Mouse (Mus musculus) MEL (cell line): ENCODE data around the gene Frmd4a. TPM values are rescaled to one million over a fixed set of nuclear protein-coding genes. Genes with fewer than 3 reads are reported as not detected.

Experiments
- DNase-seq: peaks from one replicate; pipeline ENCODE4 v3.0.0; 2011; ENCODE audit warnings: low read depth, low spot score
- H3K27ac ChIP-seq: 2 replicates; pipeline ENCODE4 v1.5.1; 2012; ENCODE audit warnings: low read depth, mild to moderate bottlenecking, control low read depth, low read length, moderate library complexity; ENCODE audit not compliant: control insufficient read depth
- H3K27me3 ChIP-seq, 2 experiments: fragments of 150-350 bp in 1 of 2; sonication (generic) in 1 of 2; 2 replicates each; pipeline ENCODE4 v1.6.1; 2012; ENCODE audit warnings: low read length in 2 of 2, mild to moderate bottlenecking in 2 of 2, improper control_type of control experiment in 1 of 2, moderate library complexity in 1 of 2; ENCODE audit not compliant: insufficient read depth in 2 of 2, control insufficient read depth in 1 of 2
- H3K36me3 ChIP-seq, 2 experiments: 2 replicates each; pipeline ENCODE4 v1.6.1; 2012 to 2014; ENCODE audit warnings: low read length in 2 of 2, improper control_type of control experiment in 1 of 2, inconsistent platforms in 1 of 2, mild to moderate bottlenecking in 1 of 2; ENCODE audit not compliant: insufficient read depth in 2 of 2, control insufficient read depth in 1 of 2
- H3K4me1 ChIP-seq, 2 experiments: fragments of 150-350 bp in 1 of 2; sonication (generic) in 1 of 2; 2 replicates each; pipeline ENCODE4 v1.6.1; 2012; ENCODE audit warnings: low read length in 2 of 2, improper control_type of control experiment in 1 of 2, mild to moderate bottlenecking in 1 of 2; ENCODE audit not compliant: insufficient read depth in 2 of 2, control insufficient read depth in 1 of 2
- H3K4me3 ChIP-seq, 2 experiments: fragments of 150-350 bp in 1 of 2; sonication (generic) in 1 of 2; 2 replicates each; pipeline ENCODE4 v1.5.1; 2012; ENCODE audit warnings: low read depth in 2 of 2, low read length in 2 of 2, mild to moderate bottlenecking in 2 of 2, moderate library complexity in 2 of 2, control low read depth in 1 of 2, improper control_type of control experiment in 1 of 2; ENCODE audit not compliant: control insufficient read depth in 1 of 2, insufficient read depth in 1 of 2
- H3K79me2 ChIP-seq: 2 replicates; pipeline ENCODE4 v1.6.1; 2012; ENCODE audit warnings: mild to moderate bottlenecking, low read length, moderate library complexity; ENCODE audit not compliant: control insufficient read depth, poor library complexity, insufficient read depth
- H3K9ac ChIP-seq: 2 replicates; pipeline ENCODE4 v1.6.1; 2012; ENCODE audit warnings: low read depth, mild to moderate bottlenecking, control low read depth, low read length, moderate library complexity; ENCODE audit not compliant: control insufficient read depth, poor library complexity, severe bottlenecking
- H3K9me3 ChIP-seq: fragments of 150-350 bp; sonication (generic); replicated peaks from 2 replicates; pipeline ENCODE4 v1.6.1; 2012; ENCODE audit warnings: mild to moderate bottlenecking, low read length, improper control_type of control experiment, moderate library complexity; ENCODE audit not compliant: insufficient read depth
- BHLHE40 ChIP-seq: IDR thresholded peaks from 2 replicates; pipeline ENCODE4 v1.6.1; 2012; ENCODE audit warnings: low read depth, mild to moderate bottlenecking, inconsistent platforms, low read length, improper control_type of control experiment, borderline replicate concordance
- CHD1 ChIP-seq: IDR thresholded peaks from 2 replicates; pipeline ENCODE4 v1.6.1; 2012; ENCODE audit warnings: low read depth, mild to moderate bottlenecking, inconsistent platforms, low read length, improper control_type of control experiment
- CHD2 ChIP-seq: IDR thresholded peaks from 2 replicates; pipeline ENCODE4 v1.6.1; 2011; ENCODE audit warnings: low read length, improper control_type of control experiment
- CTCF ChIP-seq, 3 experiments: IDR thresholded peaks in 2 of 3; conservative IDR thresholded peaks in 1 of 3; 2 replicates each; pipeline ENCODE4 v1.5.1; 2011 to 2012; ENCODE audit warnings: low read length in 3 of 3, low read depth in 2 of 3, mild to moderate bottlenecking in 2 of 3, improper control_type of control experiment in 1 of 3, inconsistent platforms in 1 of 3, mixed read lengths in 1 of 3, moderate library complexity in 1 of 3; ENCODE audit not compliant: control insufficient read depth in 1 of 3, insufficient read depth in 1 of 3, poor library complexity in 1 of 3, severe bottlenecking in 1 of 3
- ELF1 ChIP-seq: IDR thresholded peaks from 2 replicates; pipeline ENCODE4 v1.6.1; 2014; ENCODE audit warnings: low read depth, mild to moderate bottlenecking, inconsistent platforms, low read length, improper control_type of control experiment, moderate library complexity
- GABPA ChIP-seq: IDR thresholded peaks from 2 replicates; pipeline ENCODE4 v1.6.1; 2012; ENCODE audit warnings: low read depth, mild to moderate bottlenecking, inconsistent platforms, low read length, improper control_type of control experiment, moderate library complexity
- JUND ChIP-seq: IDR thresholded peaks from 2 replicates; pipeline ENCODE4 v1.6.1; 2011; ENCODE audit warnings: low read depth, mild to moderate bottlenecking, improper control_type of control experiment, low read length
- MAFK ChIP-seq: IDR thresholded peaks from 2 replicates; pipeline ENCODE4 v1.6.1; 2011; ENCODE audit warnings: low read depth, mild to moderate bottlenecking, low read length, improper control_type of control experiment, borderline replicate concordance
- MAZ ChIP-seq: IDR thresholded peaks from 2 replicates; pipeline ENCODE4 v1.6.1; 2012; ENCODE audit warnings: low read depth, mild to moderate bottlenecking, inconsistent platforms, low read length, improper control_type of control experiment
- MEF2A ChIP-seq: IDR thresholded peaks from 2 replicates; pipeline ENCODE4 v1.6.1; 2014; ENCODE audit warnings: low read depth, mild to moderate bottlenecking, inconsistent platforms, low read length, improper control_type of control experiment; ENCODE audit not compliant: poor library complexity, insufficient replicate concordance, severe bottlenecking; ENCODE audit errors: extremely low read depth
- MXI1 ChIP-seq: IDR thresholded peaks from 2 replicates; pipeline ENCODE4 v1.6.1; 2011; ENCODE audit warnings: mild to moderate bottlenecking, low read depth, low read length, improper control_type of control experiment
- MYB ChIP-seq: IDR thresholded peaks from 2 replicates; pipeline ENCODE4 v1.6.1; 2011; ENCODE audit warnings: mild to moderate bottlenecking, low read depth, low read length, improper control_type of control experiment
- MYC ChIP-seq: IDR thresholded peaks from 2 replicates; pipeline ENCODE4 v1.6.1; 2011; ENCODE audit warnings: low read depth, mild to moderate bottlenecking, low read length, improper control_type of control experiment, moderate library complexity
- NELFE ChIP-seq: IDR thresholded peaks from 2 replicates; pipeline ENCODE4 v1.6.1; 2011; ENCODE audit warnings: low read depth, low read length, improper control_type of control experiment
- POLR2A ChIP-seq, 2 experiments: IDR thresholded peaks; 2 replicates each; pipeline ENCODE4 v1.6.1; 2011 to 2012; ENCODE audit warnings: low read length in 2 of 2, mild to moderate bottlenecking in 2 of 2, control low read depth in 1 of 2, improper control_type of control experiment in 1 of 2, low read depth in 1 of 2, moderate library complexity in 1 of 2; ENCODE audit not compliant: control insufficient read depth in 1 of 2, insufficient read depth in 1 of 2, poor library complexity in 1 of 2
- POLR2AphosphoS5 ChIP-seq: IDR thresholded peaks from 2 replicates; pipeline ENCODE4 v1.6.1; 2012; ENCODE audit warnings: low read depth, borderline replicate concordance, mild to moderate bottlenecking, inconsistent platforms, low read length, moderate library complexity, mixed read lengths
- RAD21 ChIP-seq: IDR thresholded peaks from 2 replicates; pipeline ENCODE4 v1.6.1; 2011; ENCODE audit warnings: mild to moderate bottlenecking, low read depth, low read length, improper control_type of control experiment
- RCOR1 ChIP-seq: IDR thresholded peaks from 2 replicates; pipeline ENCODE4 v1.6.1; 2012; ENCODE audit warnings: low read depth, mild to moderate bottlenecking, inconsistent platforms, low read length, improper control_type of control experiment
- SIN3A ChIP-seq: IDR thresholded peaks from 2 replicates; pipeline ENCODE4 v1.6.1; 2012; ENCODE audit warnings: low read length, improper control_type of control experiment, inconsistent platforms
- SMC3 ChIP-seq: IDR thresholded peaks from 2 replicates; pipeline ENCODE4 v1.6.1; 2011; ENCODE audit warnings: low read depth, low read length, improper control_type of control experiment
- TCF12 ChIP-seq: IDR thresholded peaks from 2 replicates; pipeline ENCODE4 v1.6.1; 2014; ENCODE audit warnings: low read depth, mild to moderate bottlenecking, inconsistent platforms, low read length, improper control_type of control experiment, moderate library complexity
- UBTF ChIP-seq: IDR thresholded peaks from 2 replicates; pipeline ENCODE4 v1.6.1; 2012; ENCODE audit warnings: low read depth, mild to moderate bottlenecking, inconsistent platforms, low read length, improper control_type of control experiment, moderate library complexity, borderline replicate concordance; ENCODE audit not compliant: insufficient read depth
- USF1 ChIP-seq: IDR thresholded peaks from 2 replicates; pipeline ENCODE4 v1.6.1; 2014; ENCODE audit warnings: low read depth, mild to moderate bottlenecking, inconsistent platforms, low read length, improper control_type of control experiment, moderate library complexity
- USF2 ChIP-seq, 2 experiments: IDR thresholded peaks; 2 replicates each; pipeline ENCODE4 v1.6.1; 2011 to 2012; ENCODE audit warnings: improper control_type of control experiment in 2 of 2, low read length in 2 of 2, borderline replicate concordance in 1 of 2, inconsistent platforms in 1 of 2, low read depth in 1 of 2, mild to moderate bottlenecking in 1 of 2; ENCODE audit not compliant: insufficient read depth in 1 of 2
- ZMIZ1 ChIP-seq: IDR thresholded peaks from 2 replicates; pipeline ENCODE4 v1.6.1; 2012; ENCODE audit warnings: low read depth, mild to moderate bottlenecking, inconsistent platforms, low read length, improper control_type of control experiment, moderate library complexity
- ZNF384 ChIP-seq: IDR thresholded peaks from 2 replicates; pipeline ENCODE4 v1.6.1; 2012; ENCODE audit warnings: low read depth, mild to moderate bottlenecking, inconsistent platforms, low read length, improper control_type of control experiment
- polyA plus RNA-seq, 2 experiments: library from polyadenylated mRNA; stranded (reverse) in 1 of 2; unstranded in 1 of 2; fragments of >175 nt in 1 of 2; fragments of >200 nt in 1 of 2; gene quantifications; 2 replicates each; pipeline versions ENCODE4 v1.2.1 to v1.2.4; 2012; ENCODE audit warnings: low replicate concordance in 2 of 2, low read depth in 1 of 2; ENCODE audit not compliant: insufficient read length in 2 of 2, insufficient read depth in 1 of 2, missing spikeins in 1 of 2
- total RNA-seq: library from RNA; depleted of rRNA; stranded (reverse); fragments of 300-350 nt; gene quantifications from 2 replicates; pipeline ENCODE4 v1.2.3, GENCODE M21; 2012

Gene Frmd4a
- total and polyA plus RNA-seq, 3 experiments: 6.4 to 14.4 TPM; not detected in 1

DNA sequence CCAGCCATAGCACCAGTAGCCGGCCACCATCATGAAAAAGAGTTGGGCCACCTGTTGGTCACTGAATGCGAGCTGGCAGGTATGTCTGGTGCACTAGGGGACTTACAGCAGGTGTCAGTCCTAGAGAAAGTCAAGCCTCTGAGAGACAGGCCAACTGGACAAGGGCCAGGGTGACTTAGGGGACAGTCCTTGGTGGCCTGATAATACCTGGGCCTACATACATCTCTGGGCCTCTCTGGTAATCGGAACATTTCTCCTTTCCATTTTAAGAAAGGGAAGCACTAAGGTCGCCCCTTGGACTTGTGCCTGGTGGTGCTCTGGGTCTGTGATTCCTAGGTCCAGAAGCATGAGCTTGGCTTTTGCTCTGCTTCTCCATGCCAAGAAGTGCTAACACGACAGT, 459.1 kb downstream of the Frmd4a start:
- H3K36me3 ChIP-seq: peaks cover 0 to 2% of the 10 kb centered on the region in 2 experiments; a peak in 1 of 4 replicates
- H3K9ac ChIP-seq: no peak overlapping the region
- peaks cover 0 to 3% of the 10 kb centered on the region in 2 experiments; a peak in 1 of 4 replicates for H3K4me1 ChIP-seq
- H3K27ac ChIP-seq: no peak overlapping the region
- TF ChIP-seq MEF2A (no peak), TCF12 (no peak), USF2 (IDR thresholded peaks at IDR 0.05; ENCODE audit: borderline replicate concordance in 1 of 2, insufficient read depth in 1 of 2, low read depth in 1 of 2, low read length in 2 of 2) (no peak), MYC (no peak), BHLHE40 (no peak), CHD1 (no peak), JUND (no peak), RAD21 (no peak), USF1 (no peak), MXI1 (no peak), MAZ (no peak), CHD2 (no peak), UBTF (no peak), ELF1 (no peak), SIN3A (no peak), ZMIZ1 (no peak)
- H3K79me2 ChIP-seq: no peaks in the 10 kb centered on the region
- no peaks in the 10 kb centered on the region for H3K9me3 ChIP-seq
- no peak overlapping the region for H3K4me3 ChIP-seq
- no peak for DNase-seq
- H3K27me3 ChIP-seq: peaks cover 0 to 2% of the 10 kb centered on the region in 2 experiments; a peak in 1 of 4 replicates

DNA sequence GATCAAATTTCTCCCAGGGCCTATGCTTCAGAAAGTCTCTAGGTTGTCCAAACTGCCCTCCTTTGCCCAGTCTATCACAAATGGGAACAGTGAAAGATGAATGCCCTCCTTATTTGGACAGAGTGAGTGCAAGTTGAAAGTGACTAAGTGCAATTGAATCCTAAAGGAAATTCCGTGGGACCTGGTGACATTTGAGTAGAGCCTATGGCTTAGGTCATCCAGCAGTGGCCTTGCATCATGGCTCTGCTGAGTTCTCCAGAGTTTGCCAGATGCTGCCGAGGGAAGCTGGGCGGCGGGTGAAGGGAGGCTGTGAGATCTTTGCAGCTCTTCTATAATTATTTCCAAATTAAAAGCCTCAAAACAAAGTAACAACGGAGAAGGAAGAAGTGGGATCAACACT, 459.8 kb downstream of the Frmd4a start:
- Histone ChIP-seq H3K79me2 (no peaks in the 10 kb centered on the region), H3K9me3 (no peaks in the 10 kb centered on the region), H3K27ac (no peak overlapping the region), H3K27me3 (peaks cover 0 to 2% of the 10 kb centered on the region in 2 experiments; a peak in 2 of 4 replicates), H3K4me3 (no peak overlapping the region), H3K4me1 (peaks cover 0 to 3% of the 10 kb centered on the region in 2 experiments; a peak in 1 of 4 replicates), H3K9ac (no peak overlapping the region), H3K36me3 (peaks cover 0 to 2% of the 10 kb centered on the region in 2 experiments; a peak in 1 of 4 replicates)
- TF ChIP-seq ZMIZ1: no peak
- no peak for TF ChIP-seq BHLHE40
- TF ChIP-seq CHD2: no peak
- TF ChIP-seq RCOR1: no peak
- TF ChIP-seq UBTF: no peak
- no peak for TF ChIP-seq ZNF384
- no peak for TF ChIP-seq CTCF (IDR thresholded peaks at IDR 0.05 in 2 of 3, conservative IDR thresholded peaks at IDR 0.05 in 1 of 3; ENCODE audit: control insufficient read depth in 1 of 3, insufficient read depth in 1 of 3, low read depth in 2 of 3, low read length in 3 of 3, poor library complexity in 1 of 3, severe bottlenecking in 1 of 3)
- no peak for TF ChIP-seq MYB
- no peak for TF ChIP-seq POLR2A (IDR thresholded peaks at IDR 0.05; ENCODE audit: control insufficient read depth in 1 of 2, insufficient read depth in 1 of 2, low read depth in 1 of 2, low read length in 2 of 2, poor library complexity in 1 of 2)
- TF ChIP-seq SIN3A: no peak
- no peak for TF ChIP-seq GABPA
- no peak for TF ChIP-seq USF2 (IDR thresholded peaks at IDR 0.05; ENCODE audit: borderline replicate concordance in 1 of 2, insufficient read depth in 1 of 2, low read depth in 1 of 2, low read length in 2 of 2)
- TF ChIP-seq SMC3: no peak
- TF ChIP-seq MAFK: no peak
- TF ChIP-seq MYC: no peak
- TF ChIP-seq CHD1: no peak
- no peak for TF ChIP-seq NELFE
- TF ChIP-seq POLR2AphosphoS5: no peak
- no peak for TF ChIP-seq JUND
- DNase-seq: no peak
